Mouse (Mus musculus) liver, postnatal 0 days (tissue): Measurements from ENCODE around the gene Il4i1. TPM values are rescaled to one million over a fixed set of nuclear protein-coding genes. Genes with fewer than 3 reads are reported as not detected.
A peak's percentile ranks its signal among the peaks of the same experiment; 100 is the strongest.

Source experiments
- ATAC-seq: fragments of 200-750 bp; cut with Nextera tagmentation; 2 replicates; pipeline ENCODE4 v1.8.0; 2017; ENCODE audit warnings: mild to moderate bottlenecking, moderate library complexity
- DNase-seq: peaks from one replicate; pipeline ENCODE4 v3.0.0-alpha.2; 2016
- H3K27ac ChIP-seq: fragments of 300-500 bp; sonication (generic); 2 replicates; pipeline ENCODE4 v1.5.1; 2014; ENCODE audit warnings: antibody characterized with exemption, moderate library complexity, mild to moderate bottlenecking, low read depth
- H3K27me3 ChIP-seq: fragments of 300-500 bp; sonication (generic); 2 replicates; pipeline ENCODE4 v1.6.1; 2014; ENCODE audit warnings: low read length, control low read depth, mixed read lengths; ENCODE audit not compliant: insufficient read depth
- H3K36me3 ChIP-seq: fragments of 300-500 bp; sonication (generic); replicated peaks from 2 replicates; pipeline ENCODE4 v1.6.1; 2014; ENCODE audit warnings: mild to moderate bottlenecking, control low read depth, low read length, moderate library complexity, mixed read lengths; ENCODE audit not compliant: insufficient read depth
- H3K4me1 ChIP-seq: fragments of 300-500 bp; sonication (generic); 2 replicates; pipeline ENCODE4 v1.6.1; 2014; ENCODE audit warnings: antibody characterized with exemption, mild to moderate bottlenecking, control low read depth; ENCODE audit not compliant: insufficient read depth
- H3K4me2 ChIP-seq: fragments of 300-500 bp; sonication (generic); 2 replicates; pipeline ENCODE4 v1.6.1; 2014; ENCODE audit warnings: low read depth, mild to moderate bottlenecking, low read length, moderate library complexity, mixed read lengths
- H3K4me3 ChIP-seq: fragments of 300-500 bp; sonication (generic); 2 replicates; pipeline ENCODE4 v1.5.1; 2014; ENCODE audit warnings: low read depth, low read length
- H3K9ac ChIP-seq: fragments of 300-500 bp; sonication (generic); replicated peaks from 2 replicates; pipeline ENCODE4 v1.6.1; 2014; ENCODE audit warnings: mild to moderate bottlenecking, moderate library complexity
- H3K9me3 ChIP-seq: fragments of 300-500 bp; sonication (generic); 2 replicates; pipeline ENCODE4 v1.6.1; 2016; ENCODE audit warnings: mild to moderate bottlenecking, control low read depth, low read length, mixed read lengths
- CTCF ChIP-seq: sonication (generic); IDR thresholded peaks from 2 replicates; pipeline ENCODE4 v1.5.1; 2016; ENCODE audit warnings: antibody characterized with exemption, low read depth
- EP300 ChIP-seq: IDR thresholded peaks from 2 replicates; pipeline ENCODE4 v1.6.1; 2016; ENCODE audit warnings: antibody characterized with exemption, low read depth, mild to moderate bottlenecking
- WGBS: fragments of 180-500 bp; shearing (Covaris S2); extraction: QIAGEN DNeasy Blood & Tissue Kit; methylation state at CpG from one replicate; pipeline ENCODE4 v1.1.7; 2014; ENCODE audit not compliant: insufficient replicate concordance; 5-methylcytosine and 5-hydroxymethylcytosine counted together
- polyA plus RNA-seq: library from polyadenylated mRNA; unstranded; fragments of >200 nt; fragmentation: Nextera tagmentation; extraction: Ambion mirVana; gene quantifications from 2 replicates; pipeline ENCODE4 v1.2.1, GENCODE M21; 2015

Gene Il4i1
- polyA plus RNA-seq, 1 experiment from 2014 or later: 1.0 TPM

GRCm38 (mm10) chr7:44867802-44868201 is 51.6 kb downstream of the Il4i1 start:
- TF ChIP-seq CTCF (no peak), EP300 (no peak)
- Histone ChIP-seq H3K27ac (0 out of 2 replicates have a peak overlapping the region, but pooled peaks have one; percentile 24), H3K36me3 (peaks cover 15% of the 10 kb centered on the region), H3K9me3 (no peaks in the 10 kb centered on the region), H3K4me1 (peaks cover 52% of the 10 kb centered on the region), H3K9ac (peak overlapping the region; percentile 94; the same call in 1 of the 2 replicates), H3K4me2 (peak overlapping the region; percentile 99), H3K27me3 (no peaks in the 10 kb centered on the region), H3K4me3 (peak overlapping the region; percentile 81)
- ATAC-seq: no peak
- 57% methylated on average over 9 of the region's 9 CpGs for WGBS
- DNase-seq: no peak

GRCm38 (mm10) chr7:44868465-44868864 is 52.3 kb downstream of the Il4i1 start:
- no peak for TF ChIP-seq EP300
- no peak for TF ChIP-seq CTCF
- 12% methylated on average over 16 of the region's 16 CpGs for WGBS
- Histone ChIP-seq H3K9ac (peak overlapping the region; percentile 94), H3K36me3 (peaks cover 8% of the 10 kb centered on the region), H3K9me3 (no peaks in the 10 kb centered on the region), H3K4me2 (peak overlapping the region; percentile 99), H3K4me1 (peaks cover 56% of the 10 kb centered on the region), H3K27me3 (no peaks in the 10 kb centered on the region), H3K4me3 (peak overlapping the region; percentile 81), H3K27ac (peak overlapping the region; percentile 96)
- DNase-seq (no peak), ATAC-seq (no peak)

GRCm38 (mm10) chr7:44868919-44869696 is 52.9 kb downstream of the Il4i1 start:
- Histone ChIP-seq H3K27ac (peak overlapping the region; percentile 96), H3K4me2 (peak overlapping the region; percentile 99), H3K9ac (peak overlapping the region; percentile 94), H3K4me1 (peaks cover 56% of the 10 kb centered on the region), H3K9me3 (no peaks in the 10 kb centered on the region), H3K27me3 (no peaks in the 10 kb centered on the region), H3K36me3 (peaks cover 2% of the 10 kb centered on the region; the same call in 1 of the 2 replicates), H3K4me3 (peak overlapping the region; percentile 81)
- TF ChIP-seq CTCF (no peak), EP300 (no peak)
- ATAC-seq (peak; percentile 12), DNase-seq (peak; percentile 73)
- under 1% methylated on average over 77 of the region's 108 CpGs for WGBS

- peak; percentile 65; the same call in 1 of the 2 replicates for TF ChIP-seq EP300
- TF ChIP-seq CTCF: peak; percentile 2; the same call in 1 of the 2 replicates
- Histone ChIP-seq H3K4me2 (peak within 1 kb of the TSS; percentile 99), H3K4me3 (peak within 1 kb of the TSS; percentile 81), H3K9me3 (no peaks in the 10 kb centered on the region), H3K27me3 (no peaks in the 10 kb centered on the region), H3K4me1 (peaks cover 54% of the 10 kb centered on the region), H3K9ac (peak within 1 kb of the TSS; percentile 94), H3K27ac (peak within 1 kb of the TSS; percentile 96), H3K36me3 (no peaks in the 10 kb centered on the region)
- WGBS: 6% methylated on average over 29 of the region's 29 CpGs
- peak; percentile 92 for ATAC-seq
- DNase-seq: peak; percentile 87
Observed at GRCm38 (mm10) chr7:44869697-44870528, 53.7 kb downstream of the Il4i1 start, which contains the start of gene Ptov1. Gene Ptov1 (minus strand): TSS chr7:44869788.

- H3K36me3 ChIP-seq: no peaks in the 10 kb centered on the region
- H3K27me3 ChIP-seq: no peaks in the 10 kb centered on the region
- H3K4me2 ChIP-seq: peak overlapping the region; percentile 99; the same call in 1 of the 2 replicates
- no peak for DNase-seq
- H3K9me3 ChIP-seq: no peaks in the 10 kb centered on the region
- ATAC-seq: no peak
- peak overlapping the region; percentile 96; the same call in 1 of the 2 replicates for H3K27ac ChIP-seq
- no peak for TF ChIP-seq EP300
- no peak for TF ChIP-seq CTCF
- H3K9ac ChIP-seq: peak overlapping the region; percentile 94; the same call in 1 of the 2 replicates
- peak overlapping the region; percentile 81; the same call in 1 of the 2 replicates for H3K4me3 ChIP-seq
- WGBS: 80% methylated on average over 6 of the region's 6 CpGs
- H3K4me1 ChIP-seq: peaks cover 47% of the 10 kb centered on the region
Observed at GRCm38 (mm10) chr7:44870614-44871013, 54.4 kb downstream of the Il4i1 start.

- no peaks in the 10 kb centered on the region for H3K9me3 ChIP-seq
- peaks cover 41% of the 10 kb centered on the region for H3K4me1 ChIP-seq
- 77% methylated on average over 1 of the region's 1 CpGs for WGBS
- no peak for ATAC-seq
- H3K4me2 ChIP-seq: no peak overlapping the region
- no peaks in the 10 kb centered on the region for H3K36me3 ChIP-seq
- no peaks in the 10 kb centered on the region for H3K27me3 ChIP-seq
- no peak for TF ChIP-seq EP300
- DNase-seq: no peak
- H3K27ac ChIP-seq: no peak overlapping the region
- H3K9ac ChIP-seq: no peak overlapping the region
- no peak overlapping the region for H3K4me3 ChIP-seq
Observed at GRCm38 (mm10) chr7:44871181-44871580, 55.0 kb downstream of the Il4i1 start.
